Mouse (Mus musculus) small intestine, adult 2 months (tissue): Measurements from ENCODE around the gene Sbno1.

Source experiments
- CTCF ChIP-seq: fragments of 200-500 bp; IDR thresholded peaks from 2 replicates; pipeline ENCODE4 v1.5.1; 2012; ENCODE audit warnings: low read depth, mild to moderate bottlenecking, control low read depth, inconsistent platforms, low read length, moderate library complexity, mixed read lengths; ENCODE audit not compliant: insufficient replicate concordance, insufficient read length; ENCODE audit errors: extremely low read depth
- POLR2A ChIP-seq: fragments of 200-500 bp; IDR thresholded peaks from 2 replicates; pipeline ENCODE4 v1.6.1; 2012; ENCODE audit warnings: low read depth, mild to moderate bottlenecking, control low read depth, inconsistent platforms, low read length, moderate library complexity

- TF ChIP-seq CTCF = no peak
- no peak for TF ChIP-seq POLR2A
Observed at GRCm38 (mm10) chr5:124424200-124424722, 1.5 kb downstream of the Sbno1 start.
